8 mouse cellular contexts compared by ENCODE assay signal in the genomic region with DNA sequence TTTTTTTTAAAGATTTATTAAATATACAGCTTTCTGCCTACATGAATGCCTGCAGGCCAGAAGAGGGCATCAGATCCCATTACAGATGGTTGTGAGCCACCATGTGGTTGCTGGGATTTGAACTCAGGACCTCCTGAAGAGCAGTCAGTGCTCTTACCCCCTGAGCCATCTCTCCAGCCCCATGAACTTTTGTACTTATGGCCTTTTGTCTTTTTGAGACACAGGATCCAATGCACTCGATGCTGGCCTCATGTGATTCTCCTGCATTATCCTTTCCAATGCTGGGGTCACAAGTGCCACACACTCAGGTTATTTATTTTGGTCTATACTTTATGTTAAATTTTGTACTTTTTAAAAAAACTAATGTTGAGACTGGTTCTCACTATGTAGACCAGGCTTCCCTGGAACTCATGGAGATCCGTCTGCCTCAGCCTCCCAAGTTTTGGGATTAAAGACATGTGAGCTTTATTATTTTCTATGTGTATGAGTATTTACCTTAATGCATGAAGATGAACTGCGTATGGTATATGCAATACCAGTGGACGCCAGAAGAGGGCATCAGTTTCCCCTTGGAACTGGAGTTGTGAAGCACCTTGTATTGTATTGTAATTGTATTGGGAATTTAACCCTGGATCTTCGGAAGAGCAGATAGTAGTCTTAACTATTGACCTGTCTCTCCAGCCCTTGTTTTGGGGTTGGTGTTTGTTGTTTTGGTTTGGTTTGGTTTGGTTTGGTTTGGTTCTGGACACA. TPM values are rescaled to one million over a fixed set of nuclear protein-coding genes. Genes with fewer than 3 reads are reported as not detected.
DNase-seq lines count a peak whose midpoint lies in the region; ATAC-seq lines count a peak whose summit lies in the region.

No protein-coding gene starts in this region.

- intact Hi-C loops in left cerebral cortex, postnatal 4 days (cut with DNase I): no loop called here

- DNase-seq in adrenal gland, postnatal 14 days: peak; percentile 57
- DNase-seq in adrenal gland, postnatal 4 days (ENCODE audit: low spot score in 2 of 2): no peak
- peak; percentile 57 for DNase-seq in left cerebral cortex, postnatal 4 days
- no peak for DNase-seq in left cerebral cortex, adult 8-10 months (ENCODE audit: low spot score in 2 of 2)
- DNase-seq in adrenal gland, postnatal 25 days: peak; percentile 51
- peak; percentile 76 for DNase-seq in heart, postnatal 4 days

- ATAC-seq in megakaryocyte progenitor cell, adult 5-6 weeks (replicated peaks; ENCODE audit: poor library complexity): peak; percentile 74
- no peak; the same call in 1 of the 2 replicates for ATAC-seq in monocyte, adult 5-6 weeks (replicated peaks; ENCODE audit: insufficient number of reproducible peaks, low FRiP score, low TSS enrichment, poor library complexity, severe bottlenecking)

RNA-seq across cellular contexts. Expression of a gene that starts 15.0 kb away (rescaled TPM):
- total RNA-seq in adrenal gland, postnatal 14 days (2021): 2.6 and 4.1 TPM in 2 replicates
- 10 to 100 TPM; 12.7 to 13.7 TPM for total RNA-seq in adrenal gland, postnatal 4 days (2021)
- total RNA-seq in left cerebral cortex, postnatal 4 days (2021): 10 to 100 TPM; 57.6 to 61.8 TPM
- total RNA-seq in left cerebral cortex, adult 8-10 months (2022): 100 to 1,000 TPM; 163 to 169 (median 166) TPM
- 1.8 and 2.8 TPM in 2 replicates for total RNA-seq in adrenal gland, postnatal 25 days (2021)
- 10 to 100 TPM; 45.2 to 48.6 TPM for total RNA-seq in heart, postnatal 4 days (2021)
- not detected in 2 replicates for total RNA-seq in megakaryocyte progenitor cell, adult 5-6 weeks (2015)
- 0.04 and 0.17 TPM in 2 replicates for total RNA-seq in megakaryocyte progenitor cell, adult 5-6 weeks (2017)
- not detected in 3 replicates for total RNA-seq in monocyte, adult 5-6 weeks (2017)

RNA-seq across cellular contexts. Expression of a gene that starts 17.4 kb away (rescaled TPM):
- 25.0 and 35.4 TPM in 2 replicates for total RNA-seq in adrenal gland, postnatal 14 days (2021)
- total RNA-seq in adrenal gland, postnatal 4 days (2021): 10 to 100 TPM; 22.0 to 22.2 TPM
- total RNA-seq in left cerebral cortex, postnatal 4 days (2021): 1 to 10 TPM; 9.1 to 9.5 TPM
- 1 to 10 TPM; 4.2 to 6.8 (median 5.5) TPM for total RNA-seq in left cerebral cortex, adult 8-10 months (2022)
- total RNA-seq in adrenal gland, postnatal 25 days (2021): 17.5 and 23.9 TPM in 2 replicates
- total RNA-seq in heart, postnatal 4 days (2021): 10 to 100 TPM; 23.0 to 23.4 TPM
- total RNA-seq in megakaryocyte progenitor cell, adult 5-6 weeks (2015): 6.2 and 8.8 TPM in 2 replicates
- 6.0 and 8.8 TPM in 2 replicates for total RNA-seq in megakaryocyte progenitor cell, adult 5-6 weeks (2017)
- total RNA-seq in monocyte, adult 5-6 weeks (2017): 13.1 to 26.6 TPM (median 15.6 TPM) in 3 replicates

RNA-seq across cellular contexts. Expression of a gene that starts 31.5 kb away (rescaled TPM):
- total RNA-seq in adrenal gland, postnatal 14 days (2021): 0.59 and 0.60 TPM in 2 replicates
- 1 to 10 TPM; 2.4 to 4.0 TPM for total RNA-seq in adrenal gland, postnatal 4 days (2021)
- total RNA-seq in left cerebral cortex, postnatal 4 days (2021): 1 to 10 TPM; 1.2 to 1.7 TPM
- total RNA-seq in left cerebral cortex, adult 8-10 months (2022): 1 to 10 TPM; 2.1 to 3.5 (median 3.5) TPM
- total RNA-seq in adrenal gland, postnatal 25 days (2021): 0.70 TPM in 1 of 2 replicates, not detected in the other
- total RNA-seq in heart, postnatal 4 days (2021): 1 to 10 TPM; 1.4 to 1.8 TPM
- not detected in 2 replicates for total RNA-seq in megakaryocyte progenitor cell, adult 5-6 weeks (2015)
- not detected in 2 replicates for total RNA-seq in megakaryocyte progenitor cell, adult 5-6 weeks (2017)
- not detected in 3 replicates for total RNA-seq in monocyte, adult 5-6 weeks (2017)

RNA-seq across cellular contexts. Expression of a gene that starts 43.5 kb away (rescaled TPM):
- total RNA-seq in adrenal gland, postnatal 14 days (2021): 23.8 and 25.1 TPM in 2 replicates
- total RNA-seq in adrenal gland, postnatal 4 days (2021): 10 to 100 TPM; 26.3 to 29.0 TPM
- total RNA-seq in left cerebral cortex, postnatal 4 days (2021): 10 to 100 TPM; 35.8 to 38.9 TPM
- total RNA-seq in left cerebral cortex, adult 8-10 months (2022): 10 to 100 TPM; 49.6 to 68.2 (median 56.9) TPM
- total RNA-seq in adrenal gland, postnatal 25 days (2021): 27.5 and 28.2 TPM in 2 replicates
- total RNA-seq in heart, postnatal 4 days (2021): 10 to 100 TPM; 45.0 to 49.2 TPM
- 11.5 and 13.1 TPM in 2 replicates for total RNA-seq in megakaryocyte progenitor cell, adult 5-6 weeks (2015)
- total RNA-seq in megakaryocyte progenitor cell, adult 5-6 weeks (2017): 9.8 and 14.3 TPM in 2 replicates
- 9.6 to 15.3 TPM (median 10.6 TPM) in 3 replicates for total RNA-seq in monocyte, adult 5-6 weeks (2017)

RNA-seq across cellular contexts. Expression of a gene that starts 44.4 kb away (rescaled TPM):
- total RNA-seq in adrenal gland, postnatal 14 days (2021): 71.1 and 71.7 TPM in 2 replicates
- 100 to 1,000 TPM in 1 of 2 experiments, 10 to 100 TPM in 1; 96.9 to 106 TPM for total RNA-seq in adrenal gland, postnatal 4 days (2021)
- 100 to 1,000 TPM; 223 to 229 TPM for total RNA-seq in left cerebral cortex, postnatal 4 days (2021)
- total RNA-seq in left cerebral cortex, adult 8-10 months (2022): 100 to 1,000 TPM; 205 to 269 (median 250) TPM
- total RNA-seq in adrenal gland, postnatal 25 days (2021): 73.7 and 116 TPM in 2 replicates
- 10 to 100 TPM; 87.0 to 99.9 TPM for total RNA-seq in heart, postnatal 4 days (2021)
- total RNA-seq in megakaryocyte progenitor cell, adult 5-6 weeks (2015): 28.2 and 39.0 TPM in 2 replicates
- total RNA-seq in megakaryocyte progenitor cell, adult 5-6 weeks (2017): 40.0 and 43.5 TPM in 2 replicates
- 70.9 to 99.8 TPM (median 71.5 TPM) in 3 replicates for total RNA-seq in monocyte, adult 5-6 weeks (2017)

Comparison
In these comparisons a context has a peak if more than half of its experiments do, and no peak if none do; other contexts are left out.
1. DNase-seq: peak in adrenal gland, postnatal 14 days (single experiment), left cerebral cortex, postnatal 4 days (single experiment), adrenal gland, postnatal 25 days (single experiment) and heart, postnatal 4 days (single experiment); none in adrenal gland, postnatal 4 days (0 of 2) and left cerebral cortex, adult 8-10 months (0 of 2).